Mouse (Mus musculus) limb, embryonic 15.5 days (tissue): ENCODE results near the gene Psma4. TPM values are rescaled to one million over a fixed set of nuclear protein-coding genes. Genes with fewer than 3 reads are reported as not detected.

Source experiments
- ATAC-seq: fragments of 200-750 bp; cut with Nextera tagmentation; 2 replicates; pipeline ENCODE4 v1.8.0; 2017; ENCODE audit warnings: low read depth, moderate TSS enrichment; ENCODE audit not compliant: insufficient number of reproducible peaks, low FRiP score, low TSS enrichment
- H3K27ac ChIP-seq: fragments of 300-500 bp; sonication (generic); 2 replicates; pipeline ENCODE4 v1.5.1; 2015; ENCODE audit warnings: moderate library complexity, mild to moderate bottlenecking, inconsistent platforms
- H3K27me3 ChIP-seq: fragments of 300-500 bp; sonication (generic); 2 replicates; pipeline ENCODE4 v1.6.1; 2015; ENCODE audit warnings: inconsistent platforms
- H3K36me3 ChIP-seq: fragments of 300-500 bp; sonication (generic); 2 replicates; pipeline ENCODE4 v1.6.1; 2015; ENCODE audit warnings: inconsistent platforms
- H3K4me1 ChIP-seq: fragments of 300-500 bp; sonication (generic); 2 replicates; pipeline ENCODE4 v1.6.1; 2015; ENCODE audit warnings: inconsistent platforms
- H3K4me2 ChIP-seq: fragments of 300-500 bp; sonication (generic); 2 replicates; pipeline ENCODE4 v1.6.1; 2015; ENCODE audit warnings: mild to moderate bottlenecking, inconsistent platforms
- H3K4me3 ChIP-seq: fragments of 300-500 bp; sonication (generic); 2 replicates; pipeline ENCODE4 v1.5.1; 2015; ENCODE audit warnings: mild to moderate bottlenecking, inconsistent platforms
- H3K9ac ChIP-seq: fragments of 300-500 bp; sonication (generic); 2 replicates; pipeline ENCODE4 v1.6.1; 2015; ENCODE audit warnings: inconsistent platforms
- H3K9me3 ChIP-seq: fragments of 300-500 bp; sonication (generic); 2 replicates; pipeline ENCODE4 v1.6.1; 2016; ENCODE audit warnings: inconsistent platforms
- WGBS: fragments of 180-500 bp; shearing (Covaris S2); methylation state at CpG from one replicate; pipeline ENCODE4 v1.1.7; 2015; 5-methylcytosine and 5-hydroxymethylcytosine counted together
- polyA plus RNA-seq: library from polyadenylated mRNA; unstranded; fragments of >200 nt; fragmentation: Nextera tagmentation; extraction: Ambion mirVana; gene quantifications from 2 replicates; pipeline ENCODE4 v1.2.1, GENCODE M21; 2015

The Psma4 gene
- polyA plus RNA-seq, 1 experiment from 2014 or later = 289 TPM

GRCm38 (mm10) chr9:54995645-54996044 is 45.1 kb downstream of the Psma4 start:
- no peak overlapping the region for H3K4me2 ChIP-seq
- no peaks in the 10 kb centered on the region for H3K27me3 ChIP-seq
- no peak overlapping the region for H3K4me3 ChIP-seq
- WGBS = 86% methylated on average over 3 of the region's 3 CpGs
- H3K4me1 ChIP-seq = no peaks in the 10 kb centered on the region
- no peak overlapping the region for H3K27ac ChIP-seq
- no peak for ATAC-seq
- no peaks in the 10 kb centered on the region for H3K36me3 ChIP-seq
- H3K9ac ChIP-seq = no peak overlapping the region
- H3K9me3 ChIP-seq = no peaks in the 10 kb centered on the region

- Histone ChIP-seq H3K27ac (no peak overlapping the region), H3K4me2 (no peak overlapping the region), H3K4me1 (no peaks in the 10 kb centered on the region), H3K27me3 (no peaks in the 10 kb centered on the region), H3K36me3 (no peaks in the 10 kb centered on the region), H3K4me3 (no peak overlapping the region), H3K9me3 (no peaks in the 10 kb centered on the region), H3K9ac (no peak overlapping the region)
- WGBS = 70% methylated on average over 4 of the region's 4 CpGs
- ATAC-seq = no peak
Observed at GRCm38 (mm10) chr9:55003609-55004008, 53.0 kb downstream of the Psma4 start.

Other genes with a start within 250 kb of the Psma4 start
- gene Wdr61, start 216.3 kb upstream of the Psma4 start, polyA plus RNA-seq = 150 and 151 TPM in 2 replicates
- gene Crabp1, start 186.0 kb upstream of the Psma4 start, polyA plus RNA-seq = 582 and 638 TPM in 2 replicates
- 23.2 and 26.6 TPM in 2 replicates for gene Ireb2, start 87.0 kb upstream of the Psma4 start, polyA plus RNA-seq
- gene Hykk, start 33.5 kb upstream of the Psma4 start, polyA plus RNA-seq = 4.3 and 5.0 TPM in 2 replicates
- 0.79 and 1.00 TPM in 2 replicates for gene AY074887, start 208 bp downstream of the Psma4 start, polyA plus RNA-seq
- 1.2 and 1.8 TPM in 2 replicates for gene Chrna5, start 30.1 kb downstream of the Psma4 start, polyA plus RNA-seq
- 0.13 TPM in 1 of 2 replicates, not detected in the other for gene Chrna3, start 75.8 kb downstream of the Psma4 start, polyA plus RNA-seq
- 0.17 and 0.33 TPM in 2 replicates for gene Chrnb4, start 98.0 kb downstream of the Psma4 start, polyA plus RNA-seq
- gene Ube2q2, start 198.1 kb downstream of the Psma4 start, polyA plus RNA-seq = 29.7 and 34.5 TPM in 2 replicates